Mouse (Mus musculus) liver, embryonic 11.5 days (tissue): Measurements from ENCODE around the gene Tradd. TPM values are rescaled to one million over a fixed set of nuclear protein-coding genes. Genes with fewer than 3 reads are reported as not detected.
A peak's percentile ranks its signal among the peaks of the same experiment; 100 is the strongest.

Experiments
- ATAC-seq: fragments of 200-750 bp; cut with Nextera tagmentation; replicated peaks from 2 replicates; pipeline ENCODE4 v1.8.0; 2017; ENCODE audit warnings: moderate number of reproducible peaks, mild to moderate bottlenecking, moderate TSS enrichment, moderate library complexity; ENCODE audit not compliant: low FRiP score
- DNase-seq: peaks from one replicate; pipeline ENCODE4 v3.0.0-alpha.2; 2017; ENCODE audit warnings: low spot score
- H3K27ac ChIP-seq: fragments of 300-500 bp; sonication (generic); 2 replicates; pipeline ENCODE4 v1.5.1; 2014; ENCODE audit warnings: mild to moderate bottlenecking, low read depth, low read length, control low read depth
- H3K27me3 ChIP-seq: fragments of 300-500 bp; sonication (generic); replicated peaks from 2 replicates; pipeline ENCODE4 v1.6.1; 2014; ENCODE audit warnings: low read length, mixed read lengths; ENCODE audit not compliant: control insufficient read depth, insufficient read depth
- H3K36me3 ChIP-seq: fragments of 300-500 bp; sonication (generic); 2 replicates; pipeline ENCODE4 v1.6.1; 2014; ENCODE audit warnings: mild to moderate bottlenecking, low read length, moderate library complexity, mixed read lengths; ENCODE audit not compliant: control insufficient read depth, insufficient read depth
- H3K4me1 ChIP-seq: fragments of 300-500 bp; sonication (generic); replicated peaks from 2 replicates; pipeline ENCODE4 v1.6.1; 2014; ENCODE audit warnings: low read length, mixed read lengths; ENCODE audit not compliant: control insufficient read depth, insufficient read depth
- H3K4me2 ChIP-seq: fragments of 300-500 bp; sonication (generic); 2 replicates; pipeline ENCODE4 v1.6.1; 2014; ENCODE audit warnings: mild to moderate bottlenecking, control low read depth, moderate library complexity
- H3K4me3 ChIP-seq: fragments of 300-500 bp; sonication (generic); 2 replicates; pipeline ENCODE4 v1.5.1; 2014; ENCODE audit warnings: low read depth, low read length, control low read depth
- H3K9ac ChIP-seq: fragments of 300-500 bp; sonication (generic); 2 replicates; pipeline ENCODE4 v1.6.1; 2014; ENCODE audit warnings: low read depth, low read length, control low read depth
- H3K9me3 ChIP-seq: fragments of 300-500 bp; sonication (generic); 2 replicates; pipeline ENCODE4 v1.6.1; 2016; ENCODE audit warnings: low read length, inconsistent platforms, mixed read lengths; ENCODE audit not compliant: control insufficient read depth
- WGBS: fragments of 180-500 bp; shearing (Covaris S2); extraction: QIAGEN DNeasy Blood & Tissue Kit; methylation state at CpG from one replicate; pipeline ENCODE4 v1.1.7; 2014; 5-methylcytosine and 5-hydroxymethylcytosine counted together
- polyA plus RNA-seq: library from polyadenylated mRNA; unstranded; fragments of >200 nt; fragmentation: Nextera tagmentation; extraction: Ambion mirVana; gene quantifications from 2 replicates; pipeline ENCODE4 v1.2.1, GENCODE M21; 2014

Gene Tradd
- polyA plus RNA-seq, 1 experiment from 2014 or later = 23.1 TPM

DNA sequence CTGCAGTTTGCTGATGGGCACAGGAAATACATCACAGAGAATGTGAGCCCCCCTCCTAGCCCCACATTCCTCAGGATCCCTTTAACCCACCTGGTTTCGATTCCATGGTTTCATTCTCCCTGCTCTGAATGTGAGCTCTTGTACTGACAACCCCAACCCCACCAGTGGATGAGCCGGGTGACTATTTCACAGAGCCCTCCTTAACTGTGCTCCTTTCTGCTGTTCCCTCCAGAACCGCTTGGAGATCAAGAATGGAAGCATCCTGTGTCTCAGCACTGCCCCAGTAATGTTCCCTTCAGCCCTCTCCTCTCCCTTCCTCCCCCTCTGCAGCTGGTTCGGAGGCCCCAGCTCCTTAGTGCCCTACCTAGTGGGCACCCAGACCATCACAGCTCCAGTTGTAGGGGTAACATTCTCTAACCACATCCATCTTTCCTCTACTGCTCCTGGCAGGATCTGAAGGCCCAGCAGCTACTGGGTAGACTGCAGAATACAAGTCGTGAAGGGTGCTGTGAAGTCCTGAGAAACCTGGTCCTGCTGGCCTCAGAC lies 41.8 kb upstream of the Tradd start:
- peaks cover 35% of the 10 kb centered on the region for H3K4me1 ChIP-seq
- no peak overlapping the region; the same call in 1 of the 2 replicates for H3K9ac ChIP-seq
- peak overlapping the region; percentile 37 for H3K4me3 ChIP-seq
- no peaks in the 10 kb centered on the region for H3K27me3 ChIP-seq
- peak overlapping the region; percentile 66 for H3K4me2 ChIP-seq
- H3K36me3 ChIP-seq = peaks cover 47% of the 10 kb centered on the region
- DNase-seq (no peak), ATAC-seq (no peak)
- whole genome bisulfite sequencing = 74% methylated on average over 5 of the region's 5 CpGs
- no peaks in the 10 kb centered on the region for H3K9me3 ChIP-seq
- peak overlapping the region; percentile 26; the same call in 1 of the 2 replicates for H3K27ac ChIP-seq

DNA sequence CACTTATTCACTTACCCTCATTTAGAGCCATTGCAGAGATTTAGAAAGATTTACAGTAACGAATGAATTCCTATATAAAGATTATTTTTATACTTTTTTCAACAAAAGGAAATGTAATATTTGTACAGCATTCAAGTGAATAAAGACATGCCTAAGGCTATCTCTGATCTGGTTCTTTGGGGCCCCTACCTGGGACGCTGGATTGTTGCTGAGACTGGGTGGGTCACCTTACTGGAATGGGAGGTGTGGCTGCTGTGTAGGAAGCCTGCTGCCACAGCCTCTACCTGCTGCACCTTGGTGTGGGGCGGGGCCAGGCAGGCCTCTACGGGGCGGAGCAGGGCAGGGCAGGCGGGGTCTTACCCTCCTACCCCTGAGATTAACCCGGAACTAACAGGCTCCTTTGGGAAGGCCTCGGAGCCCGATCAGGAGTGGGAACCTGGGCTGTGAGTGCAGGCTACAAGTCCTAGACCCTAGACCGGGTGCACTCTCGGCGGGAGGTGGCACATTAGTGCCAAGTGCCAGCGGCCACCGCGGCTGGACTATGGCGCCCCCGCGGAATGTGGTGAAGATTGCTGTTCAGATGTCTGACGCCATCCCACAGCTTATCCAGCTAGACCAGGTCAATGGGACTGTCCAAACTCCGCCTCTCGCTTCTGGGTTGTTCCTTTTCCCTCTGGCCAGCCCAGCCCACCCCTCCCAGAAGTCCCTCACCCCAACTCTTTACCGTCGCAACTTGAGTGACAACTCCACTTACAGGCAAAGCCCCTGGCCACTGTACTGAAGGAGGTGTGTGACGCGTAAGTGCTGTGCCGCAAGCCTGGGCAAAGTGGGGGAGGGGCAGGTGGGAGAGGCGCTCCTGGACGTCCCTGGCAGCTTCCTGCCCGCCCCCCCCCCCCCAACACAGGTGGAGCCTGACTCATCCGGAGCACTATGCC lies 41.1 kb upstream of the Tradd start, which contains the start of gene Elmo3:
Gene Elmo3, plus strand, starts transcription at position 391 of the 935 bp plus-strand sequence.
- 14% methylated on average over 30 of the region's 30 CpGs for WGBS
- Histone ChIP-seq H3K4me3 (peak within 1 kb of the TSS; percentile 37), H3K4me1 (peaks cover 41% of the 10 kb centered on the region), H3K36me3 (peaks cover 48% of the 10 kb centered on the region), H3K9me3 (no peaks in the 10 kb centered on the region), H3K4me2 (peak within 1 kb of the TSS; percentile 66), H3K27me3 (no peaks in the 10 kb centered on the region), H3K27ac (peak within 1 kb of the TSS; percentile 43), H3K9ac (peak within 1 kb of the TSS; percentile 53)
- ATAC-seq (peak; percentile 69), DNase-seq (peak; percentile 72)

DNA sequence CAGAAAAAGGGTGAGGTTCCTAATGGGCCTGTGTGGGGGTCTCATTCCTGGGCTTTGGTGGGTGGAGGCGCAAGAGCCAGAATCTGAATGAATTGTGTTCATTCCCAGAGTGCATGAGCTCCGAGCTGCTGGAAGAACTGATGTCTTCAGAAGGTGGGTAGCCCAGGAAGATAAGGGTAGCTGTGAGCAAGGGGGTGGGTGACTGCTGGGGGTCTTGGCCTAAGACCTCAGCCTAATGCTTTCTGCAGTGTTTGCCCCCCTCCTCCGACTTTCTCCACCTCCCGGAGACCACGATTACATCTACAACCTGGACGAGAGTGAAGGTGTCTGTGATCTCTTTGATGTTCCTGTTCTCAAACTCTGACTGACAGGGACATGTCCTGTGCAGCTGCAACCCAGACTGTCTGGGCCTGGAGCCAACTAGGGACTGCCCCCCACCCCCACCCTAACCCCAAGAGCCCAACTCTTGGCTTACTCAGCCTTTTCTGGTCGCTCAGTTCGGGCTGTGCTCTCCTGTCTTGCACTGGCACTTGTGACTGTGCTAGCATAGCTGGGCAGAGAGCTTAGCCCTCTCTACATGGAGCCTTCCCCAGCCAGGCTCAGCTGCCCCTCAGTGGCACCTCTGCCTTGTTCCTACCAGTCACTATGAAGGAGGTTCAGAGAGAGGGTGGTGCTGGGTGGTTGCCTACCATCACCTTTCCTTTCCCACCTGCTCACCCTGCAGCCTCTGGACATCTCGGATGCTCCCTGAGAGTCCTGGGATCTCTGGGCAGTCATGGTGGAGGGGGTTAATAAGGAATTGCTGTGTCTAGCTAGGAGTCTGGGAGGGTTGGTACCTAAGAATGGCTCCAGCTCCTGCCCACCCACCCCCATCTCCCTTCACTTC lies 40.2 kb upstream of the Tradd start:
- 76% methylated on average over 9 of the region's 9 CpGs for WGBS
- Histone ChIP-seq H3K4me3 (no peak overlapping the region), H3K36me3 (peaks cover 53% of the 10 kb centered on the region), H3K27me3 (no peaks in the 10 kb centered on the region), H3K27ac (0 out of 2 replicates have a peak overlapping the region, but pooled peaks have one; percentile 6), H3K9ac (no peak overlapping the region), H3K9me3 (no peaks in the 10 kb centered on the region), H3K4me2 (0 out of 2 replicates have a peak overlapping the region, but pooled peaks have one; percentile 11), H3K4me1 (peaks cover 47% of the 10 kb centered on the region)
- no peak for DNase-seq
- peak; percentile 16 for ATAC-seq

GRCm38 (mm10) chr8:105303874-105304273 lies 39.5 kb upstream of the Tradd start:
- peaks cover 55% of the 10 kb centered on the region for H3K36me3 ChIP-seq

DNA sequence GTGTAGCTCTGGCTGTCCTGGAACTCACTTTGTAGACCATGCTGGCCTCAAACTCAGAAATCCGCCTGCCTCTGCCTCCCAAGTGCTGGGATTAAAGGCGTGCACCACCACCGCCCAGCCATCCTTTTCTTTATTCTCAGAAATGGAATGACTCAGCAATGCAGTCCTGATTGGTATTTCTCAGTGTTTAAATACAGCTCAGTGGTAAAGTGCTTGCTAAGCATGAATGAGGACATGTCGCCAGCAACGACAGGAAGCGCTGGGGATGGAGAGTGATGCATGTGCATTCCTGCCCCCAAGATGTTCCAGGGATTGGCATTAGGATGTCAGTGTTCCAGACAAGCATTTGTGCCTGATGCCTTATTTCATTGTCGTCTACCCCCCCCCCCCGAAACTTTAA lies 39.0 kb upstream of the Tradd start:
- Histone ChIP-seq H3K27me3 (no peaks in the 10 kb centered on the region), H3K4me1 (peaks cover 56% of the 10 kb centered on the region), H3K9ac (no peak overlapping the region), H3K36me3 (peaks cover 58% of the 10 kb centered on the region), H3K4me2 (no peak overlapping the region), H3K4me3 (no peak overlapping the region), H3K27ac (no peak overlapping the region), H3K9me3 (no peaks in the 10 kb centered on the region)
- ATAC-seq (no peak), DNase-seq (no peak)
- 76% methylated on average over 8 of the region's 8 CpGs for WGBS

More at GRCm38 (mm10) chr8:105303874-105304273, 39.5 kb upstream of the Tradd start:
- no peak for DNase-seq
- Histone ChIP-seq H3K4me3 (no peak overlapping the region), H3K27me3 (no peaks in the 10 kb centered on the region), H3K9ac (no peak overlapping the region), H3K4me1 (peaks cover 52% of the 10 kb centered on the region), H3K27ac (0 out of 2 replicates have a peak overlapping the region, but pooled peaks have one; percentile 6), H3K9me3 (no peaks in the 10 kb centered on the region), H3K4me2 (no peak overlapping the region)
- no peak for ATAC-seq
- 84% methylated on average over 9 of the region's 9 CpGs for WGBS

GRCm38 (mm10) chr8:105299962-105300361 lies 35.6 kb upstream of the Tradd start:
- peak overlapping the region; percentile 67 for H3K9ac ChIP-seq
- H3K36me3 ChIP-seq = peaks cover 50% of the 10 kb centered on the region
- DNase-seq = no peak
- H3K4me3 ChIP-seq = peak overlapping the region; percentile 99
- H3K27me3 ChIP-seq = no peaks in the 10 kb centered on the region
- peak overlapping the region; percentile 76 for H3K4me2 ChIP-seq
- no peaks in the 10 kb centered on the region for H3K9me3 ChIP-seq
- ATAC-seq = peak; percentile 86
- peaks cover 54% of the 10 kb centered on the region for H3K4me1 ChIP-seq
- 52% methylated on average over 8 of the region's 8 CpGs for WGBS
- peak overlapping the region; percentile 83 for H3K27ac ChIP-seq

DNA sequence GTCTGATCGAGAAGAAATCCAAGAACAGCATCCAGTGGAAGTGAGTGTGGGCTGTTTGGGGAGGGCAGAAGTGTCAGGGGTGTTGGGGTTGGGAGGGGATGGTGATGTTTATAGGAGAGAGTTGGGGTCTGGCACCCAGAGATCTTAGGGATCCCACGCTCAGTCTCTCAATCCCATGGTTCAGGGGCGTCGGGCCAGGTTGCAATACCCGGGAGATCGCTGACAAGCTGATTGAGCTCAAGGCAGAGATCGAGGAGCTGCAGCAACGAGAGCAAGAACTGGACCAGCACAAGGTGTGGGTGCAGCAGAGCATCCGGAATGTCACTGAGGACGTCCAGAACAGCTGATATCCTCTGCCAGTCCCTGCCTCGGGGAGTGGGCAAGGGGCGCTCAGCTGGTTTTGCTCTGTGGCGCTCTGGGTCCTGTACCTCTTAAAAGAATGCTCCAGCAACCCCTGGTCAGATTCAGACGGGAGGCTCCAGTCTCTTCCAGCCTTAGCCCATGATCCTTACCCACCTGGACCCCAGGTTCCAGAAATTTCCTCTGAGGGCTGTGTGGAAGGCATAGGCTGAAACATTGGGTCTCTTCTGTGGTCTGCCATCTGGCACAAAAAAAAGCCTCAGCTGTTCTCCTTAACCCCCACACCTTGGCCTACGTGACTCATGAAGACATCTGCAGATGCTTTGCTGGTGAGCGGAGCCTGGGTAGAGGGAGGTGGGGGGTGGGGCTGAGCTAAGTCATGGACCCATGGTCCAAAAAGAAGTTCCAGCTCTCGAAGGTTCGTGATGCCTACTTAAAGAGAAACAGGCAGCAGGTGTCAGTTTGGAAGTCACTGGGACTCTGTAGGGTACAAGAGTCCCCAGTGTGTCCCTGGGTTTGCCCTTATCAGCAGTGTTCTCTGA lies 34.2 kb upstream of the Tradd start:
- DNase-seq (no peak), ATAC-seq (no peak)
- H3K4me2 ChIP-seq = peak overlapping the region; percentile 76
- H3K27ac ChIP-seq = peak overlapping the region; percentile 83
- 38% methylated on average over 18 of the region's 18 CpGs for WGBS
- peaks cover 44% of the 10 kb centered on the region for H3K4me1 ChIP-seq
- H3K36me3 ChIP-seq = peaks cover 40% of the 10 kb centered on the region
- peak overlapping the region; percentile 99 for H3K4me3 ChIP-seq
- H3K27me3 ChIP-seq = no peaks in the 10 kb centered on the region
- H3K9ac ChIP-seq = peak overlapping the region; percentile 97
- no peaks in the 10 kb centered on the region for H3K9me3 ChIP-seq
